ENCODE assay signal across 29 mouse cellular contexts in genomic region chr13:59634637-59635036, GRCm38 (mm10). TPM values are rescaled to one million over a fixed set of nuclear protein-coding genes. Genes with fewer than 3 reads are reported as not detected.
A peak's percentile ranks its signal among the peaks of the same experiment; 100 is the strongest.
DNase-seq lines count a peak whose midpoint lies in the region; ATAC-seq and TF ChIP-seq lines count a peak whose summit lies in the region.
"Had no signal": no experiment of that assay in that cellular context is flagged by ENCODE, and none has a peak within 500 bp of the region (broad histone marks: within the 10 kb centered on the region; RNA-seq: fewer than 3 reads in every experiment).

No protein-coding gene starts in this region.

- H3K4me2 ChIP-seq in intestine, postnatal 0 days (replicated peaks; ENCODE audit: low read depth) = no peak overlapping the region
- no peak overlapping the region for H3K4me2 ChIP-seq in intestine, embryonic 15.5 days (replicated peaks)
- H3K4me2 ChIP-seq in lung, embryonic 14.5 days = no peak overlapping the region
- H3K4me2 ChIP-seq: forebrain, embryonic 12.5 days; limb, embryonic 13.5 days; midbrain, embryonic 12.5 days had no signal

- no peak overlapping the region for H3K4me3 ChIP-seq in intestine, postnatal 0 days (ENCODE audit: low read depth, low read length)
- H3K4me3 ChIP-seq in intestine, embryonic 15.5 days (replicated peaks) = no peak overlapping the region
- no peak overlapping the region for H3K4me3 ChIP-seq in lung, embryonic 14.5 days (ENCODE audit: low read depth, low read length)
- no peak overlapping the region for H3K4me3 ChIP-seq in ES-E14 (ENCODE audit: insufficient read depth in 1 of 2, low read depth in 1 of 2, low read length in 2 of 2, poor library complexity in 1 of 2, severe bottlenecking in 1 of 2)
- H3K4me3 ChIP-seq: forebrain, embryonic 12.5 days; heart, embryonic 10.5 days; limb, embryonic 13.5 days; midbrain, embryonic 12.5 days had no signal

- no peaks in the 10 kb centered on the region for H3K9me3 ChIP-seq in intestine, postnatal 0 days (ENCODE audit: control insufficient read depth)
- no peaks in the 10 kb centered on the region for H3K9me3 ChIP-seq in intestine, embryonic 15.5 days
- no peaks in the 10 kb centered on the region for H3K9me3 ChIP-seq in lung, embryonic 14.5 days (ENCODE audit: low read depth, low read length)
- H3K9me3 ChIP-seq in ES-E14 (ENCODE audit: control insufficient read depth, insufficient read depth, low read depth, low read length) = no peaks in the 10 kb centered on the region
- H3K9me3 ChIP-seq: forebrain, embryonic 12.5 days; heart, embryonic 10.5 days; limb, embryonic 13.5 days; midbrain, embryonic 12.5 days had no signal

- in situ Hi-C loops in ES-E14 (cut with MboI; ENCODE audit: low sequenced_read_pairs in 2 of 2, unreplicated experiment in 2 of 2) = no loop called here

- DNase-seq in lung, embryonic 14.5 days = no peak
- no peak for DNase-seq in lung, adult 18-20 months
- DNase-seq in ES-E14 (ENCODE audit: low read depth, low spot score) = no peak
- DNase-seq in splenic B cell, adult 2 months (ENCODE audit: low read depth, low spot score) = peak; percentile 27
- no peak for DNase-seq in yolk sac, embryonic 10.5 days (ENCODE audit: low spot score)
- DNase-seq: adrenal gland, adult 8-10 months; cerebellum, adult 9-11 months; gastrocnemius, postnatal 25 days; layer of hippocampus, postnatal 36 days had no signal

- no peak overlapping the region for H3K27ac ChIP-seq in intestine, postnatal 0 days (ENCODE audit: low read depth, low read length)
- H3K27ac ChIP-seq in intestine, embryonic 15.5 days = no peak overlapping the region
- no peak overlapping the region for H3K27ac ChIP-seq in lung, embryonic 14.5 days (ENCODE audit: low read depth)
- no peak overlapping the region for H3K27ac ChIP-seq in ES-E14 (ENCODE audit: insufficient read depth, low read depth, low read length, poor library complexity, severe bottlenecking)
- H3K27ac ChIP-seq: forebrain, embryonic 12.5 days; heart, embryonic 10.5 days; limb, embryonic 13.5 days; midbrain, embryonic 12.5 days had no signal

- WGBS in intestine, postnatal 0 days = 66% methylated on average over 5 of the region's 5 CpGs
- 71% methylated on average over 5 of the region's 5 CpGs for WGBS in intestine, embryonic 15.5 days
- WGBS in lung, embryonic 14.5 days = 69% methylated on average over 5 of the region's 5 CpGs

- H3K4me1 ChIP-seq in intestine, postnatal 0 days (replicated peaks; ENCODE audit: control insufficient read depth, insufficient read depth, low read length) = no peaks in the 10 kb centered on the region
- no peaks in the 10 kb centered on the region for H3K4me1 ChIP-seq in intestine, embryonic 15.5 days (replicated peaks)
- H3K4me1 ChIP-seq in lung, embryonic 14.5 days (ENCODE audit: insufficient read depth) = no peaks in the 10 kb centered on the region
- H3K4me1 ChIP-seq in ES-E14 (ENCODE audit: control insufficient read depth in 2 of 2, insufficient read depth in 2 of 2, low read length in 2 of 2, poor library complexity in 1 of 2) = no peaks in the 10 kb centered on the region
- H3K4me1 ChIP-seq: forebrain, embryonic 12.5 days; limb, embryonic 13.5 days; midbrain, embryonic 12.5 days had no signal

- H3K27me3 ChIP-seq in intestine, postnatal 0 days (replicated peaks; ENCODE audit: control insufficient read depth, insufficient read depth, low read length) = no peaks in the 10 kb centered on the region
- no peaks in the 10 kb centered on the region for H3K27me3 ChIP-seq in intestine, embryonic 15.5 days (replicated peaks)
- no peaks in the 10 kb centered on the region for H3K27me3 ChIP-seq in lung, embryonic 14.5 days (ENCODE audit: insufficient read depth, low read length)
- no peaks in the 10 kb centered on the region for H3K27me3 ChIP-seq in splenic B cell, adult 2 months (ENCODE audit: control insufficient read depth, insufficient read depth, low read length, poor library complexity, severe bottlenecking)
- H3K27me3 ChIP-seq: forebrain, embryonic 12.5 days; limb, embryonic 13.5 days; midbrain, embryonic 12.5 days had no signal

- no peak overlapping the region for H3K9ac ChIP-seq in intestine, postnatal 0 days (ENCODE audit: low read depth, low read length)
- H3K9ac ChIP-seq in intestine, embryonic 15.5 days = no peak overlapping the region
- H3K9ac ChIP-seq in lung, embryonic 14.5 days = no peak overlapping the region
- no peak overlapping the region for H3K9ac ChIP-seq in ES-E14 (ENCODE audit: insufficient read depth, low read depth, low read length, poor library complexity, severe bottlenecking)
- H3K9ac ChIP-seq: forebrain, embryonic 12.5 days; limb, embryonic 13.5 days; midbrain, embryonic 12.5 days had no signal

- peaks cover 77% of the 10 kb centered on the region for H3K36me3 ChIP-seq in intestine, postnatal 0 days (ENCODE audit: control insufficient read depth, insufficient read depth)
- H3K36me3 ChIP-seq in intestine, embryonic 15.5 days = peaks cover 31% of the 10 kb centered on the region
- H3K36me3 ChIP-seq in lung, embryonic 14.5 days (ENCODE audit: insufficient read depth) = peaks cover 83% of the 10 kb centered on the region
- peaks cover 61% of the 10 kb centered on the region for H3K36me3 ChIP-seq in ES-E14 (ENCODE audit: control insufficient read depth, insufficient read depth, low read length, poor library complexity, severe bottlenecking)
- H3K36me3 ChIP-seq in splenic B cell, adult 2 months (ENCODE audit: control insufficient read depth, insufficient read depth, low read length, poor library complexity, severe bottlenecking) = peaks cover 5% of the 10 kb centered on the region

- TF ChIP-seq CTCF in intestine, postnatal 0 days (IDR thresholded peaks at IDR 0.05; ENCODE audit: low read depth) = peak; percentile 42
- TF ChIP-seq CTCF in lung, embryonic 14.5 days (IDR thresholded peaks at IDR 0.05; ENCODE audit: low read depth) = 0 out of 2 replicates have a peak, but pooled peaks have one; percentile 10

- no peak for ATAC-seq in intestine, postnatal 0 days
- no peak for ATAC-seq in intestine, embryonic 15.5 days
- no peak for ATAC-seq in lung, embryonic 14.5 days (ENCODE audit: insufficient read depth)
- ATAC-seq: inflammation-experienced regulatory T-cells, adult 6 months had no signal

TF ChIP-seq in ES-E14, 5 proteins besides CTCF, POLR2A, EP300 and RAD21:
- no peak for TF ChIP-seq HCFC1 (IDR thresholded peaks at IDR 0.05; ENCODE audit: borderline replicate concordance, insufficient read depth, low read length)
- TF ChIP-seq ZC3H11A (IDR thresholded peaks at IDR 0.05; ENCODE audit: borderline replicate concordance, low read depth, low read length) = no peak
- no peak for TF ChIP-seq CHD2 (IDR thresholded peaks at IDR 0.05; ENCODE audit: low read depth, low read length)
- TF ChIP-seq ZNF384 (IDR thresholded peaks at IDR 0.05; ENCODE audit: low read depth, low read length) = peak; percentile 94
- no peak for TF ChIP-seq MAFK (IDR thresholded peaks at IDR 0.05; ENCODE audit: insufficient read depth, low read depth, low read length)

RNA-seq across cellular contexts. Expression of gene Golm1, which starts 41.0 kb away (rescaled TPM):
- polyA plus RNA-seq in intestine, postnatal 0 days (2015; fragmentation: Nextera tagmentation; extraction: Ambion mirVana) = 29.6 and 34.3 TPM in 2 replicates
- 81.8 and 86.9 TPM in 2 replicates for polyA plus RNA-seq in intestine, embryonic 15.5 days (2015; fragmentation: Nextera tagmentation; extraction: Ambion mirVana)
- polyA plus RNA-seq in lung, embryonic 14.5 days (2014; fragmentation: Nextera tagmentation; extraction: Ambion mirVana) = 39.2 and 44.1 TPM in 2 replicates
- total RNA-seq in ES-E14 (2012; rRNA removed) = 93.8 and 132 TPM in 2 replicates

RNA-seq across cellular contexts. Expression of gene Naa35, which starts 49.6 kb away (rescaled TPM):
- polyA plus RNA-seq in intestine, postnatal 0 days (2015; fragmentation: Nextera tagmentation; extraction: Ambion mirVana) = 39.8 and 44.7 TPM in 2 replicates
- polyA plus RNA-seq in intestine, embryonic 15.5 days (2015; fragmentation: Nextera tagmentation; extraction: Ambion mirVana) = 67.4 and 70.6 TPM in 2 replicates
- polyA plus RNA-seq in lung, embryonic 14.5 days (2014; fragmentation: Nextera tagmentation; extraction: Ambion mirVana) = 82.4 and 83.5 TPM in 2 replicates
- 75.4 and 79.1 TPM in 2 replicates for total RNA-seq in ES-E14 (2012; rRNA removed)

RNA-seq across cellular contexts. Expression of gene Agtpbp1, which starts 49.6 kb away (rescaled TPM):
- 7.3 TPM in 2 replicates for polyA plus RNA-seq in intestine, postnatal 0 days (2015; fragmentation: Nextera tagmentation; extraction: Ambion mirVana)
- 15.7 and 15.8 TPM in 2 replicates for polyA plus RNA-seq in intestine, embryonic 15.5 days (2015; fragmentation: Nextera tagmentation; extraction: Ambion mirVana)
- polyA plus RNA-seq in lung, embryonic 14.5 days (2014; fragmentation: Nextera tagmentation; extraction: Ambion mirVana) = 18.2 and 22.7 TPM in 2 replicates
- 25.0 and 32.1 TPM in 2 replicates for total RNA-seq in ES-E14 (2012; rRNA removed)

RNA-seq across cellular contexts. Expression of gene 4921517D22Rik, which starts 59.3 kb away (rescaled TPM):
- polyA plus RNA-seq in intestine, postnatal 0 days (2015; fragmentation: Nextera tagmentation; extraction: Ambion mirVana) = not detected in 2 replicates
- not detected in 2 replicates for polyA plus RNA-seq in intestine, embryonic 15.5 days (2015; fragmentation: Nextera tagmentation; extraction: Ambion mirVana)
- polyA plus RNA-seq in lung, embryonic 14.5 days (2014; fragmentation: Nextera tagmentation; extraction: Ambion mirVana) = not detected in 2 replicates
- not detected in 2 replicates for total RNA-seq in ES-E14 (2012; rRNA removed)
- total RNA-seq: adrenal gland, adult 8-10 months; gastrocnemius, postnatal 25 days; layer of hippocampus, adult 18-20 months; layer of hippocampus, postnatal 36 days; left cerebral cortex, postnatal 14 days; monocyte, adult 5-6 weeks had no signal
- polyA plus RNA-seq: C2C12; cortical plate, adult 2 months; embryonic facial prominence, embryonic 11.5 days; forebrain, embryonic 12.5 days; frontal cortex, adult 2 months; heart, embryonic 10.5 days; heart, postnatal 0 days; hindbrain, embryonic 11.5 days; inflammation-experienced regulatory T-cells, adult 6 months; kidney, embryonic 16.5 days; limb, embryonic 13.5 days; liver, embryonic 16.5 days; midbrain, embryonic 12.5 days; neural tube, embryonic 11.5 days; urinary bladder, adult 2 months had no signal
